Mouse (Mus musculus) stomach, postnatal 0 days (tissue): ENCODE results near the gene Celf2.

Source experiments
- CTCF ChIP-seq: IDR thresholded peaks from 2 replicates; pipeline ENCODE4 v1.5.1; 2016; ENCODE audit warnings: antibody characterized with exemption, low read depth, mild to moderate bottlenecking, moderate library complexity
- EP300 ChIP-seq: optimal IDR thresholded peaks from 2 replicates; pipeline ENCODE3; 2016; ENCODE audit warnings: antibody characterized with exemption

- TF ChIP-seq CTCF (no peak), EP300 (no peak)
Observed at GRCm38 (mm10) chr2:7089069-7089834, 420.1 kb downstream of the Celf2 start.
